Mouse (Mus musculus): ENCODE measurements around the gene P2ry13. TPM values are rescaled to one million over a fixed set of nuclear protein-coding genes. Genes with fewer than 3 reads are reported as not detected.

The P2ry13 gene
- total RNA-seq (2014; fragmentation: Nextera tagmentation) (not detected in 2 replicates), total RNA-seq (2017) (0.06 and 0.16 TPM in 2 replicates), polyA plus RNA-seq (2012) (not detected in 2 replicates)

- no peaks in the 10 kb centered on the region for H3K9me3 ChIP-seq (replicated peaks)
- DNase-seq (ENCODE audit: low spot score) (no peak), ATAC-seq (ENCODE audit: extremely low read depth, insufficient number of reproducible peaks, low FRiP score, poor library complexity, severe bottlenecking) (no peak)
- H3K36me3 ChIP-seq (replicated peaks), result no peaks in the 10 kb centered on the region
- no peak for TF ChIP-seq GATA2 (IDR thresholded peaks at IDR 0.05; ENCODE audit: borderline replicate concordance, low read depth, low read length)
- no peak within 1 kb of the TSS for H3K4me3 ChIP-seq (ENCODE audit: low read depth, low read length)
- H3K4me1 ChIP-seq (ENCODE audit: insufficient read depth, low read depth, low read length), result no peaks in the 10 kb centered on the region
- H3K27me3 ChIP-seq (ENCODE audit: insufficient read depth, low read length), result no peaks in the 10 kb centered on the region
Observed at GRCm38 (mm10) chr3:59210727-59211126, at the start of gene P2ry13. P2ry13 (minus strand) TSS chr3:59210882.

- DNase-seq (ENCODE audit: low spot score), result no peak
- no peak overlapping the region for H3K4me3 ChIP-seq (ENCODE audit: low read depth, low read length)
- TF ChIP-seq POLR2AphosphoS5 (IDR thresholded peaks at IDR 0.05; ENCODE audit: insufficient replicate concordance, low read depth, low read length) (no peak), GATA2 (IDR thresholded peaks at IDR 0.05; ENCODE audit: borderline replicate concordance, low read depth, low read length) (no peak), TAL1 (conservative IDR thresholded peaks at IDR 0.05; ENCODE audit: low read depth, low read length) (no peak)
Observed at GRCm38 (mm10) chr3:59257740-59258664, 47.3 kb upstream of the P2ry13 start.

DNA sequence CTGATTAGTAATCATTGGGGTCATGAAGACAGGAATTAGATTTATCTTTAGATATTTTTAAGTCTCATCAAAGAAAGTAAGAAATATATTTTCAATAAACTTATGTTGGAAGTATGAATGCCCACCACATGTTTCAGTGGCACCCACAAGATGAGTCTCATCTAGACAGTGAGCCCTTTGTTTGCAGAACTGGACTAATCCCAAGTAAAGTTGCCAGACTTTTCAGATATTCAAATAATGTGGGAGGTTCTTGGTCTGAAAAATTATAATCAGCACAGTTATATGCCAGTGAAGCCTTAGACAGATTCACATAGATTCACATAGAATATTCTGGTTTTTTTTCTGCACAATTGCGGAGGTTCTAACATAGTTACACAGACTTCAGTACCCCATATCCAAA lies 39.8 kb upstream of the P2ry13 start:
- no peak for DNase-seq (ENCODE audit: low spot score)
- TF ChIP-seq GATA2 (IDR thresholded peaks at IDR 0.05; ENCODE audit: borderline replicate concordance, low read depth, low read length), result no peak
- no peak for TF ChIP-seq GATA1 (IDR thresholded peaks at IDR 0.05; ENCODE audit: borderline replicate concordance, low read length)
- no peak for TF ChIP-seq POLR2AphosphoS5 (IDR thresholded peaks at IDR 0.05; ENCODE audit: insufficient replicate concordance, low read depth, low read length)
- no peak for TF ChIP-seq TAL1 (conservative IDR thresholded peaks at IDR 0.05; ENCODE audit: low read depth, low read length)
- no peak for TF ChIP-seq CTCF (IDR thresholded peaks at IDR 0.05; ENCODE audit: low read depth, low read length)
- H3K4me3 ChIP-seq (ENCODE audit: low read depth, low read length), result no peak overlapping the region
- H3K4me1 ChIP-seq (ENCODE audit: insufficient read depth, low read depth, low read length), result no peaks in the 10 kb centered on the region
- H3K9me3 ChIP-seq (replicated peaks), result no peaks in the 10 kb centered on the region
- H3K36me3 ChIP-seq (replicated peaks), result no peaks in the 10 kb centered on the region
- no peaks in the 10 kb centered on the region for H3K27me3 ChIP-seq (ENCODE audit: insufficient read depth, low read length)
- no peak for ATAC-seq (ENCODE audit: extremely low read depth, insufficient number of reproducible peaks, low FRiP score, poor library complexity, severe bottlenecking)

More at GRCm38 (mm10) chr3:59257740-59258664, 47.3 kb upstream of the P2ry13 start:
- no peaks in the 10 kb centered on the region for H3K9me3 ChIP-seq (replicated peaks)
- no peaks in the 10 kb centered on the region for H3K36me3 ChIP-seq (replicated peaks)
- H3K27me3 ChIP-seq (ENCODE audit: insufficient read depth, low read length), result 0 out of 2 replicates have a peak, but pooled peaks cover 5% of the 10 kb centered on the region
- no peak for ATAC-seq (ENCODE audit: extremely low read depth, insufficient number of reproducible peaks, low FRiP score, poor library complexity, severe bottlenecking)
- no peaks in the 10 kb centered on the region for H3K4me1 ChIP-seq (ENCODE audit: insufficient read depth, low read depth, low read length)

DNA sequence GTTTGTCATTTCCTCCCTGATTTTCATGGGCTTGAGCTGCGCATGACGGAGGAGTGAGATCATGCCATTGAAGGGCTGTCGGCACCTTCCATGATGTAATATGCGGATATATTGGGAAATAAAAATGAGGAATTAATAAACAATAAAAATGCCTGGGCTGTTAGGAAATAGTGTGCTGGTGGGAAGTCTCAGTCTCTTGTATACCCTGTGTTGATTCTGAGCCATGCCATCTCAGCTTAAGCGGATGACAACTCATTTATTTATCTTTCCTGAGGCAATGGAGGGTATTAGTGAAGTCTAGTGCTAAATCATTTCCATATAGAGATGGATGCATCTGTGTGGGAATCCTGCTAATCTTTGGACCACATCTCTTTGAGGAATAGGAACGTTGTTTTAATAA lies 37.3 kb upstream of the P2ry13 start:
- DNase-seq (ENCODE audit: low spot score), result no peak
- no peaks in the 10 kb centered on the region for H3K36me3 ChIP-seq (replicated peaks)
- ATAC-seq (ENCODE audit: extremely low read depth, insufficient number of reproducible peaks, low FRiP score, poor library complexity, severe bottlenecking), result no peak
- no peak overlapping the region for H3K4me3 ChIP-seq (ENCODE audit: low read depth, low read length)
- no peaks in the 10 kb centered on the region for H3K4me1 ChIP-seq (ENCODE audit: insufficient read depth, low read depth, low read length)
- TF ChIP-seq CTCF (IDR thresholded peaks at IDR 0.05; ENCODE audit: low read depth, low read length), result no peak
- no peak for TF ChIP-seq TAL1 (conservative IDR thresholded peaks at IDR 0.05; ENCODE audit: low read depth, low read length)
- no peak for TF ChIP-seq POLR2AphosphoS5 (IDR thresholded peaks at IDR 0.05; ENCODE audit: insufficient replicate concordance, low read depth, low read length)
- TF ChIP-seq GATA1 (IDR thresholded peaks at IDR 0.05; ENCODE audit: borderline replicate concordance, low read length), result no peak
- TF ChIP-seq GATA2 (IDR thresholded peaks at IDR 0.05; ENCODE audit: borderline replicate concordance, low read depth, low read length), result no peak
- H3K9me3 ChIP-seq (replicated peaks), result no peaks in the 10 kb centered on the region
- no peaks in the 10 kb centered on the region for H3K27me3 ChIP-seq (ENCODE audit: insufficient read depth, low read length)

DNA sequence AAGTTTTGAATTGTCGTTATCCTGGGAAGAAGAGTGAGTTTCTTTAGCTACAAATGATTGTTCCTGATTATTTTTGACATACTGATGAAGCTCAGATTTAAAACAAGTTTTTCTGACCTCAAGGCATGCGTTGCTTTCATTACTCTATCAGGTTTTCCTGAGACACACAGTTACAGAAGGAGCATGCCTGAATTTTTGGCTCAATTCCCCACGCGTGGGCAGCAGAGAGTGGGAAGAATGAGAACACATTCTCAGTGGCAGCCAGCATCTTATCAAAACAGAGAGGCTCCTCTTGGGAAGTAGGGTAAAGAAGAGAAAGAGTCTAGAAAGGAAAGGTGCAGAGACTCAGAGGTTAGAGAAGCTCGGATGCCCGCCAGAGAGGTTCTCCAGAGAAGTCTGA lies 32.7 kb upstream of the P2ry13 start:
- no peak overlapping the region for H3K4me3 ChIP-seq (ENCODE audit: low read depth, low read length)
- DNase-seq (ENCODE audit: low spot score) (no peak), ATAC-seq (ENCODE audit: extremely low read depth, insufficient number of reproducible peaks, low FRiP score, poor library complexity, severe bottlenecking) (no peak)
- H3K4me1 ChIP-seq (ENCODE audit: insufficient read depth, low read depth, low read length), result no peaks in the 10 kb centered on the region
- H3K9me3 ChIP-seq (replicated peaks), result no peaks in the 10 kb centered on the region
- TF ChIP-seq CTCF (IDR thresholded peaks at IDR 0.05; ENCODE audit: low read depth, low read length), result no peak
- no peak for TF ChIP-seq TAL1 (conservative IDR thresholded peaks at IDR 0.05; ENCODE audit: low read depth, low read length)
- TF ChIP-seq GATA2 (IDR thresholded peaks at IDR 0.05; ENCODE audit: borderline replicate concordance, low read depth, low read length), result no peak
- no peak for TF ChIP-seq GATA1 (IDR thresholded peaks at IDR 0.05; ENCODE audit: borderline replicate concordance, low read length)
- no peak for TF ChIP-seq POLR2AphosphoS5 (IDR thresholded peaks at IDR 0.05; ENCODE audit: insufficient replicate concordance, low read depth, low read length)
- no peaks in the 10 kb centered on the region for H3K36me3 ChIP-seq (replicated peaks)
- no peaks in the 10 kb centered on the region for H3K27me3 ChIP-seq (ENCODE audit: insufficient read depth, low read length)

- TF ChIP-seq TAL1 (conservative IDR thresholded peaks at IDR 0.05; ENCODE audit: low read depth, low read length) (no peak), POLR2AphosphoS5 (IDR thresholded peaks at IDR 0.05; ENCODE audit: insufficient replicate concordance, low read depth, low read length) (no peak)
- no peak overlapping the region for H3K4me3 ChIP-seq (ENCODE audit: low read depth, low read length)
- ATAC-seq (ENCODE audit: extremely low read depth, insufficient number of reproducible peaks, low FRiP score, poor library complexity, severe bottlenecking) (no peak), DNase-seq (ENCODE audit: low spot score) (no peak)
- no peaks in the 10 kb centered on the region for H3K4me1 ChIP-seq (ENCODE audit: insufficient read depth, low read depth, low read length)
- H3K27me3 ChIP-seq (ENCODE audit: insufficient read depth, low read length), result no peaks in the 10 kb centered on the region
- no peaks in the 10 kb centered on the region for H3K9me3 ChIP-seq (replicated peaks)
- H3K36me3 ChIP-seq (replicated peaks), result no peaks in the 10 kb centered on the region
Observed at GRCm38 (mm10) chr3:59234878-59235277, 24.2 kb upstream of the P2ry13 start.

Measured in G1E (cell line).